Comparison of ENCODE assay signal across 22 mouse cellular contexts in genomic region chr4:135300248-135301041, GRCm38 (mm10). TPM values are rescaled to one million over a fixed set of nuclear protein-coding genes. Genes with fewer than 3 reads are reported as not detected.
DNase-seq lines count a peak whose midpoint lies in the region; TF ChIP-seq lines count a peak whose summit lies in the region.
"Had no signal": no experiment of that assay in that cellular context is flagged by ENCODE, and none has a peak within 500 bp of the region (broad histone marks: within the 10 kb centered on the region; RNA-seq: fewer than 3 reads in every experiment).

No protein-coding gene starts in this region.

- no peaks in the 10 kb centered on the region for H3K27me3 ChIP-seq in E14TG2a.4 (ENCODE audit: insufficient read depth, low read length)
- no peaks in the 10 kb centered on the region for H3K27me3 ChIP-seq in megakaryocyte, embryonic 14.5 days (replicated peaks)
- H3K27me3 ChIP-seq: heart, embryonic 13.5 days; hindbrain, embryonic 12.5 days; kidney, embryonic 15.5 days; limb, embryonic 15.5 days; liver, embryonic 15.5 days; midbrain, embryonic 13.5 days had no signal

- TF ChIP-seq CTCF in E14TG2a.4 (conservative IDR thresholded peaks at IDR 0.05; ENCODE audit: low read length) = no peak

- H3K9me3 ChIP-seq in E14TG2a.4 (ENCODE audit: low read length) = no peaks in the 10 kb centered on the region
- peaks cover 5% of the 10 kb centered on the region; the same call in 1 of the 2 replicates for H3K9me3 ChIP-seq in megakaryocyte, embryonic 14.5 days
- H3K9me3 ChIP-seq: heart, embryonic 13.5 days; hindbrain, embryonic 12.5 days; kidney, embryonic 15.5 days; limb, embryonic 15.5 days; liver, embryonic 15.5 days; midbrain, embryonic 13.5 days had no signal

- no peaks in the 10 kb centered on the region for H3K36me3 ChIP-seq in E14TG2a.4 (ENCODE audit: insufficient read depth, low read length)
- peaks cover 2% of the 10 kb centered on the region for H3K36me3 ChIP-seq in megakaryocyte, embryonic 14.5 days (replicated peaks; ENCODE audit: low read length)
- H3K36me3 ChIP-seq: G1E; heart, embryonic 13.5 days; hindbrain, embryonic 12.5 days; kidney, embryonic 15.5 days; limb, embryonic 15.5 days; liver, embryonic 15.5 days; midbrain, embryonic 13.5 days had no signal

- peaks cover 78% of the 10 kb centered on the region for H3K4me1 ChIP-seq in E14TG2a.4 (replicated peaks; ENCODE audit: low read depth, low read length)
- H3K4me1 ChIP-seq in megakaryocyte, embryonic 14.5 days = peaks cover 72% of the 10 kb centered on the region

- DNase-seq in A20 (ENCODE audit: low read depth, low spot score) = peak; percentile 75
- DNase-seq in R1 (ENCODE audit: low read depth, low spot score) = peak; percentile 93
- no peak for DNase-seq in heart, postnatal 25 days (ENCODE audit: low spot score)
- no peak for DNase-seq in ovary, postnatal 14 days (ENCODE audit: low spot score)
- DNase-seq in kidney, postnatal 25 days = no peak
- DNase-seq: cerebellum, adult 8-10 months; gastrocnemius, postnatal 25 days; heart, postnatal 14 days; left cerebral cortex, postnatal 4 days; right cerebral cortex, adult 18-20 months; right cerebral cortex, postnatal 4 days; thymus, adult 2 months had no signal

- H3K4me3 ChIP-seq in E14TG2a.4 (replicated peaks; ENCODE audit: low read length) = peak overlapping the region; percentile 69
- H3K4me3 ChIP-seq in megakaryocyte, embryonic 14.5 days (replicated peaks) = peak overlapping the region; percentile 1
- H3K4me3 ChIP-seq: heart, adult 2 months; heart, embryonic 13.5 days; hindbrain, embryonic 12.5 days; kidney, embryonic 15.5 days; limb, embryonic 15.5 days; liver, embryonic 15.5 days; midbrain, embryonic 13.5 days had no signal

- intact Hi-C loops in heart, postnatal 25 days (cut with DNase I) = no loop called here

RNA-seq across cellular contexts. Expression of gene Clic4, which starts 27.8 kb away (rescaled TPM):
- polyA plus RNA-seq in megakaryocyte, embryonic 14.5 days (2012; ENCODE audit: insufficient read depth, low replicate concordance) = 19.4 and 27.6 TPM in 2 replicates
- total RNA-seq in heart, postnatal 25 days (2021) = 100 to 1,000 TPM; 249 to 269 TPM

RNA-seq across cellular contexts. Expression of gene Srrm1, which starts 52.7 kb away (rescaled TPM):
- 207 and 466 TPM in 2 replicates for polyA plus RNA-seq in megakaryocyte, embryonic 14.5 days (2012; ENCODE audit: insufficient read depth, low replicate concordance)
- 10 to 100 TPM; 58.8 to 62.3 TPM for total RNA-seq in heart, postnatal 25 days (2021)

Comparison
In these comparisons a context has a peak if more than half of its experiments do, and no peak if none do; other contexts are left out.
1. DNase-seq: peak in A20 (single experiment) and R1 (single experiment); none in heart, postnatal 25 days (single experiment), ovary, postnatal 14 days (single experiment) and kidney, postnatal 25 days (0 of 2).